Comparison of ENCODE assay signal across 8 mouse cellular contexts in the genomic region with DNA sequence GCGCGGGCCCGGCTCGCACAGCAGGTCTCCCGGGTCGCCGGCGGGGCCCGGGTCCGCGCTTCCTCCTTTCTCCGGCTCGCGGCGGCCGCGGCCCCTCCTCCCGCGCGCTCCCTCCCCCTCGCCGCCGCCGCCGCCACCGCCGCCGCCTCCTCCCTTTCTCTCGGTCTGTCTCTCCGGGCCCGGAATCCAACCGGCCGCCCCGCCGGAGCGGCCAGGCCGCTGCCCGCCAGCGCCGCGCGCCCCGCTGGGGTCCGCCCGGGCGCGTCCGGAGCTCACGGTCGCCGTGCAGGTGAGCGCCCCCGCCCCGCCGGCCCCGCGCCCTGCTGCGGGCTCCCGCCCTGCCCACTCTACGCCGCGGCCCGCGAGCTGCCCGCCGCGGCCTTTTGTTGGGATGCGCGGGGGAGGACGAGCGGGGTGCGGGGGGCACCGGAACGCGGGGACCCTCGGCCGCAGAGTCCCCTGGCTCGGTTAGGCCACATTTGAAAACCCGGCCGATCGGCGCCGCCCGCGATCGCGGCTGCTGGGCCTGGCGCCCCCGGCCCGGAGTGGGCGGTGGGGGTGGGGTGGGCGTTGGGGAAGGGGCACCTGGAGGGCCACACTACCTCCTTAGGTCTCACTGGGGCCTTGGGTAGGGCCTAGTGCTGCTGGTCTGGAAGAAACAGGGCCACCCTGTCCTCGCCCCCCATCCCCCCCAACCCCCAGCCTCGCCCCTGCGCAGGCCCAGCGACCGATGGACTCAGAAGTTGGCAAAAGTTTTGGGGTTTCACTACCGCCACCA. TPM values are rescaled to one million over a fixed set of nuclear protein-coding genes. Genes with fewer than 3 reads are reported as not detected.
DNase-seq lines count a peak whose midpoint lies in the region; ATAC-seq lines count a peak whose summit lies in the region.

No protein-coding gene starts in this region.

- 0 out of 2 replicates have a peak, but pooled peaks have one; percentile 45 for ATAC-seq in megakaryocyte, adult 5-6 weeks (ENCODE audit: poor library complexity, severe bottlenecking)

- DNase-seq in adrenal gland, adult (ENCODE audit: inconsistent age in 2 of 2, low spot score in 1 of 2) = peak; percentile 58 to 83
- DNase-seq in adrenal gland, adult 8-10 months = no peak
- DNase-seq in urinary bladder, postnatal 25 days (ENCODE audit: low spot score) = peak; percentile 20
- DNase-seq in urinary bladder, adult 18-20 months (ENCODE audit: low spot score in 2 of 2) = no peak
- peak; percentile 48 to 57 for DNase-seq in gastrocnemius, postnatal 4 days (ENCODE audit: low spot score in 2 of 2)
- DNase-seq in kidney, adult 9 months = peak; percentile 39
- DNase-seq in thymus, postnatal 4 days = peak; percentile 60

RNA-seq across cellular contexts. Expression of gene Src, which starts 6.1 kb away (rescaled TPM):
- total RNA-seq in adrenal gland, adult 8-10 months (2022) = 10 to 100 TPM; 18.3 to 32.9 (median 24.8) TPM
- 10 to 100 TPM; 13.3 to 13.6 TPM for total RNA-seq in gastrocnemius, postnatal 4 days (2021)
- total RNA-seq in megakaryocyte, adult 5-6 weeks (2015) = 0.11 TPM in 1 of 2 replicates, not detected in the other
- total RNA-seq in megakaryocyte, adult 5-6 weeks (2017) = 0.26 TPM in 1 of 2 replicates, not detected in the other

RNA-seq across cellular contexts. Expression of gene Manbal, which starts 56.9 kb away (rescaled TPM):
- 10 to 100 TPM; 36.3 to 40.3 (median 36.5) TPM for total RNA-seq in adrenal gland, adult 8-10 months (2022)
- total RNA-seq in gastrocnemius, postnatal 4 days (2021) = 10 to 100 TPM; 32.4 to 32.9 TPM
- total RNA-seq in megakaryocyte, adult 5-6 weeks (2015) = 18.7 and 21.5 TPM in 2 replicates
- 9.3 and 10.5 TPM in 2 replicates for total RNA-seq in megakaryocyte, adult 5-6 weeks (2017)

Comparison
In these comparisons a context has a peak if more than half of its experiments do, and no peak if none do; other contexts are left out.
1. DNase-seq: peak in adrenal gland, adult (2 of 2), urinary bladder, postnatal 25 days (single experiment), gastrocnemius, postnatal 4 days (2 of 2), kidney, adult 9 months (single experiment) and thymus, postnatal 4 days (single experiment); none in adrenal gland, adult 8-10 months (single experiment) and urinary bladder, adult 18-20 months (0 of 2).
2. RNA of gene Src, which starts 6.1 kb away (total RNA-seq): 18.3 to 32.9 TPM in adrenal gland, adult 8-10 months and 13.3 to 13.6 TPM in gastrocnemius, postnatal 4 days; 0.11 to 0.26 TPM in megakaryocyte, adult 5-6 weeks; every median in the first group is over 10 times any median in the second.